Mouse (Mus musculus) embryonic fibroblast, embryonic 13.5 days (primary cell): Measurements from ENCODE around the gene Adamts18.

Source experiments
- CTCF ChIP-seq: IDR thresholded peaks from 2 replicates; pipeline ENCODE4 v1.5.1; 2011; ENCODE audit warnings: mild to moderate bottlenecking, control low read depth, low read length, moderate library complexity, borderline replicate concordance; ENCODE audit not compliant: insufficient read depth
- POLR2A ChIP-seq: IDR thresholded peaks from 2 replicates; pipeline ENCODE4 v1.6.1; 2011; ENCODE audit warnings: low read depth, mild to moderate bottlenecking, control low read depth, low read length, moderate library complexity

- no peak for TF ChIP-seq POLR2A
- TF ChIP-seq CTCF: no peak
Observed at GRCm38 (mm10) chr8:113762101-113762500, 86.4 kb downstream of the Adamts18 start.
